Mouse (Mus musculus): ENCODE data around the gene Med23. TPM values are rescaled to one million over a fixed set of nuclear protein-coding genes. Genes with fewer than 3 reads are reported as not detected.

The Med23 gene
- polyA plus RNA-seq (2017; shearing (Covaris generic)) = 52.2 TPM

GRCm38 (mm10) chr10:24869760-24870290, at the start of gene Med23:
Gene Med23, plus strand, starts transcription at chr10:24869986.

GRCm38 (mm10) chr10:24842676-24843075, 27.1 kb upstream of the Med23 start, which contains the start of gene Enpp3:
Gene Enpp3, minus strand, starts transcription at chr10:24842823.

GRCm38 (mm10) chr10:24926962-24927720, 57.4 kb downstream of the Med23 start, which contains the start of gene Arg1:
Gene Arg1, minus strand, starts transcription at chr10:24927484.

Other genes starting within 250 kb of the Med23 start
- 9.0 TPM for gene Enpp1, start 157.8 kb upstream of the Med23 start, polyA plus RNA-seq (2017; shearing (Covaris generic))
- gene Enpp3, start 27.2 kb upstream of the Med23 start, polyA plus RNA-seq (2017; shearing (Covaris generic)) = not detected
- 2.2 TPM for gene Arg1, start 57.5 kb downstream of the Med23 start, polyA plus RNA-seq (2017; shearing (Covaris generic))

All from CD4-positive, CD25-positive, alpha-beta regulatory T cell, adult 9 weeks (primary cell).